Mouse (Mus musculus): ENCODE results near the gene Sipa1. TPM values are rescaled to one million over a fixed set of nuclear protein-coding genes. Genes with fewer than 3 reads are reported as not detected.

Gene Sipa1
- polyA plus RNA-seq, 1 experiment from 2014 or later = 8.2 TPM

GRCm38 (mm10) chr19:5651502-5652274, 11.8 kb downstream of the Sipa1 start:
- H3K27ac ChIP-seq (ENCODE audit: low read depth, low read length) = no peak overlapping the region
- no peak for ATAC-seq
- no peak overlapping the region for H3K4me2 ChIP-seq (replicated peaks; ENCODE audit: low read depth)
- peaks cover 47% of the 10 kb centered on the region for H3K36me3 ChIP-seq (ENCODE audit: control insufficient read depth, insufficient read depth)
- H3K9ac ChIP-seq (ENCODE audit: low read depth, low read length) = no peak overlapping the region
- H3K27me3 ChIP-seq (replicated peaks; ENCODE audit: control insufficient read depth, insufficient read depth, low read length) = no peaks in the 10 kb centered on the region
- 71% methylated on average over 13 of the region's 13 CpGs for WGBS
- TF ChIP-seq CTCF (IDR thresholded peaks at IDR 0.05; ENCODE audit: low read depth) = no peak
- H3K9me3 ChIP-seq (ENCODE audit: control insufficient read depth) = no peaks in the 10 kb centered on the region
- peaks cover 7% of the 10 kb centered on the region; the same call in 1 of the 2 replicates for H3K4me1 ChIP-seq (replicated peaks; ENCODE audit: control insufficient read depth, insufficient read depth, low read length)
- no peak overlapping the region for H3K4me3 ChIP-seq (ENCODE audit: low read depth, low read length)

- Histone ChIP-seq H3K9ac (ENCODE audit: low read depth, low read length) (0 out of 2 replicates have a peak overlapping the region, but pooled peaks have one; percentile 40), H3K9me3 (ENCODE audit: control insufficient read depth) (no peaks in the 10 kb centered on the region), H3K4me3 (ENCODE audit: low read depth, low read length) (no peak overlapping the region; the same call in 1 of the 2 replicates), H3K4me2 (replicated peaks; ENCODE audit: low read depth) (peak overlapping the region; percentile 63), H3K36me3 (ENCODE audit: control insufficient read depth, insufficient read depth) (peaks cover 60% of the 10 kb centered on the region), H3K27me3 (replicated peaks; ENCODE audit: control insufficient read depth, insufficient read depth, low read length) (no peaks in the 10 kb centered on the region), H3K27ac (ENCODE audit: low read depth, low read length) (no peak overlapping the region), H3K4me1 (replicated peaks; ENCODE audit: control insufficient read depth, insufficient read depth, low read length) (peaks cover 7% of the 10 kb centered on the region; the same call in 1 of the 2 replicates)
- ATAC-seq = no peak; the same call in 1 of the 2 replicates
- WGBS = 63% methylated on average over 6 of the region's 6 CpGs
- TF ChIP-seq CTCF (IDR thresholded peaks at IDR 0.05; ENCODE audit: low read depth) = no peak
These were observed 14.2 kb downstream of the Sipa1 start for GRCm38 (mm10) chr19:5649298-5649741.

GRCm38 (mm10) chr19:5648401-5649297, 14.9 kb downstream of the Sipa1 start:
- peak overlapping the region; percentile 26 for H3K4me3 ChIP-seq (ENCODE audit: low read depth, low read length)
- peak overlapping the region; percentile 40; the same call in 1 of the 2 replicates for H3K9ac ChIP-seq (ENCODE audit: low read depth, low read length)
- H3K36me3 ChIP-seq (ENCODE audit: control insufficient read depth, insufficient read depth) = peaks cover 62% of the 10 kb centered on the region
- TF ChIP-seq CTCF (IDR thresholded peaks at IDR 0.05; ENCODE audit: low read depth) = peak; percentile 67
- H3K4me1 ChIP-seq (replicated peaks; ENCODE audit: control insufficient read depth, insufficient read depth, low read length) = peaks cover 7% of the 10 kb centered on the region; the same call in 1 of the 2 replicates
- peak overlapping the region; percentile 78 for H3K27ac ChIP-seq (ENCODE audit: low read depth, low read length)
- 7% methylated on average over 26 of the region's 26 CpGs for WGBS
- peak overlapping the region; percentile 63 for H3K4me2 ChIP-seq (replicated peaks; ENCODE audit: low read depth)
- peak; percentile 85 for ATAC-seq
- H3K9me3 ChIP-seq (ENCODE audit: control insufficient read depth) = no peaks in the 10 kb centered on the region
- H3K27me3 ChIP-seq (replicated peaks; ENCODE audit: control insufficient read depth, insufficient read depth, low read length) = no peaks in the 10 kb centered on the region

- TF ChIP-seq CTCF (IDR thresholded peaks at IDR 0.05; ENCODE audit: low read depth) = no peak
- Histone ChIP-seq H3K27ac (ENCODE audit: low read depth, low read length) (peak overlapping the region; percentile 78), H3K4me3 (ENCODE audit: low read depth, low read length) (no peak overlapping the region), H3K4me1 (replicated peaks; ENCODE audit: control insufficient read depth, insufficient read depth, low read length) (peaks cover 7% of the 10 kb centered on the region; the same call in 1 of the 2 replicates), H3K9me3 (ENCODE audit: control insufficient read depth) (no peaks in the 10 kb centered on the region), H3K36me3 (ENCODE audit: control insufficient read depth, insufficient read depth) (peaks cover 67% of the 10 kb centered on the region), H3K4me2 (replicated peaks; ENCODE audit: low read depth) (no peak overlapping the region), H3K9ac (ENCODE audit: low read depth, low read length) (no peak overlapping the region), H3K27me3 (replicated peaks; ENCODE audit: control insufficient read depth, insufficient read depth, low read length) (no peaks in the 10 kb centered on the region)
- 86% methylated on average over 6 of the region's 6 CpGs for WGBS
- ATAC-seq = no peak
These were observed 15.7 kb downstream of the Sipa1 start for GRCm38 (mm10) chr19:5647791-5648190.

- no peak overlapping the region for H3K4me2 ChIP-seq (replicated peaks; ENCODE audit: low read depth)
- H3K4me1 ChIP-seq (replicated peaks; ENCODE audit: control insufficient read depth, insufficient read depth, low read length) = peaks cover 7% of the 10 kb centered on the region; the same call in 1 of the 2 replicates
- no peaks in the 10 kb centered on the region for H3K9me3 ChIP-seq (ENCODE audit: control insufficient read depth)
- ATAC-seq = no peak
- no peak overlapping the region for H3K27ac ChIP-seq (ENCODE audit: low read depth, low read length)
- no peak for TF ChIP-seq CTCF (IDR thresholded peaks at IDR 0.05; ENCODE audit: low read depth)
- 90% methylated on average over 8 of the region's 8 CpGs for WGBS
- no peaks in the 10 kb centered on the region for H3K27me3 ChIP-seq (replicated peaks; ENCODE audit: control insufficient read depth, insufficient read depth, low read length)
- H3K36me3 ChIP-seq (ENCODE audit: control insufficient read depth, insufficient read depth) = peaks cover 67% of the 10 kb centered on the region
- H3K4me3 ChIP-seq (ENCODE audit: low read depth, low read length) = no peak overlapping the region
- H3K9ac ChIP-seq (ENCODE audit: low read depth, low read length) = no peak overlapping the region
These were observed 16.7 kb downstream of the Sipa1 start for GRCm38 (mm10) chr19:5646731-5647330.

All from intestine, postnatal 0 days (tissue).